Mouse (Mus musculus) spleen, adult 2 months (tissue): ENCODE measurements around the gene Sorbs1.

Experiments
- CTCF ChIP-seq: fragments of 200-500 bp; IDR thresholded peaks from 2 replicates; pipeline ENCODE4 v1.5.1; 2011; ENCODE audit warnings: mild to moderate bottlenecking, inconsistent platforms; ENCODE audit not compliant: insufficient read depth, insufficient read length, insufficient replicate concordance; ENCODE audit errors: extremely low read depth
- POLR2A ChIP-seq: fragments of 200-500 bp; IDR thresholded peaks from 2 replicates; pipeline ENCODE4 v1.6.1; 2011; ENCODE audit warnings: low read depth, low read length, inconsistent platforms

GRCm38 (mm10) chr19:40414386-40414785, 99.2 kb downstream of the Sorbs1 start:
- TF ChIP-seq CTCF (no peak), POLR2A (no peak)
